Comparison of ENCODE assay signal across 33 mouse cellular contexts in genomic region chr11:105667879-105668278, GRCm38 (mm10).
"Had no signal": no experiment of that assay in that cellular context is flagged by ENCODE, and none has a peak within 500 bp of the region (broad histone marks: within the 10 kb centered on the region; RNA-seq: fewer than 3 reads in every experiment).

No protein-coding gene starts in this region.

- H3K9ac ChIP-seq: heart, embryonic 12.5 days; heart, embryonic 13.5 days; heart, embryonic 15.5 days; hindbrain, embryonic 12.5 days; hindbrain, embryonic 13.5 days; hindbrain, embryonic 14.5 days; hindbrain, embryonic 15.5 days; intestine, embryonic 15.5 days; kidney, embryonic 15.5 days had no signal

- H3K4me2 ChIP-seq: heart, embryonic 11.5 days; heart, embryonic 12.5 days; heart, embryonic 13.5 days; heart, embryonic 15.5 days; hindbrain, embryonic 12.5 days; hindbrain, embryonic 13.5 days; hindbrain, embryonic 14.5 days; hindbrain, embryonic 15.5 days; intestine, embryonic 15.5 days; kidney, embryonic 15.5 days had no signal

- H3K4me1 ChIP-seq: heart, embryonic 10.5 days; heart, embryonic 12.5 days; heart, embryonic 13.5 days; heart, embryonic 15.5 days; hindbrain, embryonic 10.5 days; hindbrain, embryonic 12.5 days; hindbrain, embryonic 13.5 days; hindbrain, embryonic 15.5 days; intestine, embryonic 15.5 days had no signal

- H3K4me3 ChIP-seq: heart, embryonic 10.5 days; heart, embryonic 12.5 days; heart, embryonic 13.5 days; heart, embryonic 15.5 days; hindbrain, embryonic 10.5 days; hindbrain, embryonic 12.5 days; hindbrain, embryonic 13.5 days; hindbrain, embryonic 15.5 days; intestine, embryonic 15.5 days; kidney, embryonic 15.5 days; layer of hippocampus, adult 2 months had no signal

- H3K27me3 ChIP-seq: heart, embryonic 12.5 days; heart, embryonic 13.5 days; heart, embryonic 15.5 days; hindbrain, embryonic 12.5 days; hindbrain, embryonic 13.5 days; hindbrain, embryonic 15.5 days; intestine, embryonic 15.5 days; kidney, embryonic 15.5 days had no signal

- H3K27ac ChIP-seq: heart, embryonic 10.5 days; heart, embryonic 13.5 days; heart, embryonic 15.5 days; hindbrain, embryonic 10.5 days; hindbrain, embryonic 12.5 days; hindbrain, embryonic 13.5 days; hindbrain, embryonic 14.5 days; hindbrain, embryonic 15.5 days; hindbrain, postnatal 0 days; intestine, embryonic 15.5 days; kidney, embryonic 15.5 days had no signal

- DNase-seq: heart, postnatal 10 days; heart, postnatal 14 days; heart, postnatal 36 days; heart, postnatal 4 days; kidney, adult 11 months; kidney, adult 18-20 months; kidney, adult 2 months; kidney, adult 8-10 months; kidney, adult 9 months; kidney, postnatal 10 days; kidney, postnatal 25 days; kidney, postnatal 36 days; kidney, postnatal 4 days; layer of hippocampus, adult 9-11 months; layer of hippocampus, postnatal 36 days had no signal

- ATAC-seq: hindbrain, embryonic 16.5 days; hindbrain, postnatal 0 days; inflammation-experienced regulatory T-cells, adult 6 months; intestine, embryonic 15.5 days; intestine, embryonic 16.5 days; intestine, postnatal 0 days had no signal

- H3K36me3 ChIP-seq: heart, embryonic 10.5 days; heart, embryonic 12.5 days; heart, embryonic 15.5 days; hindbrain, embryonic 10.5 days; hindbrain, embryonic 12.5 days; hindbrain, embryonic 13.5 days; hindbrain, embryonic 15.5 days; intestine, embryonic 15.5 days; kidney, embryonic 15.5 days had no signal

- H3K9me3 ChIP-seq: heart, embryonic 10.5 days; heart, embryonic 12.5 days; heart, embryonic 13.5 days; heart, embryonic 15.5 days; hindbrain, embryonic 10.5 days; hindbrain, embryonic 12.5 days; hindbrain, embryonic 13.5 days; hindbrain, embryonic 15.5 days; intestine, embryonic 15.5 days; kidney, embryonic 15.5 days had no signal
